Mouse (Mus musculus): ENCODE measurements at regions not wholly inside any gene's neighbourhood (a gene's known extent, or its start where the extent isn't known, plus 50 kb on each side); places are given as distances from the start of the nearest gene placed in this dataset.

DNA sequence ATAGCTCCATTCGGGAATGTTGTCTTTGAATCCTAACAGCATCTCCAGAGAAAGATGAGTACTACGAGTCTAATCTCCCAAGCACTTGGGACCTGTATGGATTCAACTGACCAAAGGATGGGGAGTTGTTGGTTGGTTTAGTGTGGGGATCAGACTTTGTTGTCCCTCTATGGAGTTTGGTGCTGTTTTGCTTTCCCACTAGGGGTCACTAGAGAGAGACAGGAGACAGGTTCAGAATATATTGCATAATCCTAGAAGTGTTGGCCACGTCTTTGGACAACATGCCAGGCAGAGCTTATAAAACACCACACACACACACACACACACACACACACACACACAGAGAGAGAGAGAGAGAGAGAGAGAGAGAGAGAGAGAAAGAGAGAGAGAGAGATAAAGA is 118.6 kb upstream of the Ercc6l2 start:
- no peak for DNase-seq (ENCODE audit: extremely low spot score, low read depth, low spot score)

DNA sequence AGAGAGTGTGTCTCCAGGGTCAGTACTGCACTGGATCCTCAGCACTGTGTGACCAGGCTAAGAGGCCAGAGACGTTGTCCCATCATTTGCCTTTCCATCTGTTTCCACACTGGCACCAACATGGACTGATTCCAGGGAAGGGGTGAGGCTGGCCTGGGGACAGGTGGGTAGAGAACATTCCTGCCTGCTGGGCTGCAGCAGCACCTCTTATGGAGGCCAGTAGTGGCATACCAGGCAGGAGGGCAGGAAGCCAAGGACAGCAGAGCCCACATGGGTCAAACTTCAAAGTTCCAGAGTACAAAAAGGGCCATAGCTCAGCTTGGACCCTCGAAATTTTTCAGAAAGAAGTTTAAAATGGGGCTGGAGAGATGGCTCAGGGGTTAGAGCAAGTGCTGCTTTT is 115.4 kb upstream of the Ercc6l2 start:
- no peak for DNase-seq (ENCODE audit: extremely low spot score, low read depth, low spot score)

DNA sequence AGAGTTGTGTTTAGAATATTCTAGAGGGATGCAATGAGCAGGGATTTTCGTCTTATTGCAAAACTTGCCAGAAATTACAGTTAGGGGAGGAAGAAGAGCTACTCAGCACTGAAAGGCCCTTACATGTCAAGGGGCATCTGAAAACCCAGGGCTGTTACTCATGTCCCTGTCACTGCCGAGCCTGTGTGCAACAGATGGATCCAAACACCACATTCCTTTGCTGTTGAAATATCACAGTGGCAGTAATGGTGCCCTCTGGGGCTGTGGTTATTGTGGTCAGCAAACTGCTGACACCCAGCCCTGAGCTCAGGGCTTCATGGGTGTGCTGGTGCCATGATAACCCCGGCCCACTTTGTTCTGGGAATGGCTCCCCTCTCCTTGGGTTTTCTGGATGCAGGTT is 114.3 kb upstream of the Ercc6l2 start:
- DNase-seq (ENCODE audit: extremely low spot score, low read depth, low spot score) = no peak

DNA sequence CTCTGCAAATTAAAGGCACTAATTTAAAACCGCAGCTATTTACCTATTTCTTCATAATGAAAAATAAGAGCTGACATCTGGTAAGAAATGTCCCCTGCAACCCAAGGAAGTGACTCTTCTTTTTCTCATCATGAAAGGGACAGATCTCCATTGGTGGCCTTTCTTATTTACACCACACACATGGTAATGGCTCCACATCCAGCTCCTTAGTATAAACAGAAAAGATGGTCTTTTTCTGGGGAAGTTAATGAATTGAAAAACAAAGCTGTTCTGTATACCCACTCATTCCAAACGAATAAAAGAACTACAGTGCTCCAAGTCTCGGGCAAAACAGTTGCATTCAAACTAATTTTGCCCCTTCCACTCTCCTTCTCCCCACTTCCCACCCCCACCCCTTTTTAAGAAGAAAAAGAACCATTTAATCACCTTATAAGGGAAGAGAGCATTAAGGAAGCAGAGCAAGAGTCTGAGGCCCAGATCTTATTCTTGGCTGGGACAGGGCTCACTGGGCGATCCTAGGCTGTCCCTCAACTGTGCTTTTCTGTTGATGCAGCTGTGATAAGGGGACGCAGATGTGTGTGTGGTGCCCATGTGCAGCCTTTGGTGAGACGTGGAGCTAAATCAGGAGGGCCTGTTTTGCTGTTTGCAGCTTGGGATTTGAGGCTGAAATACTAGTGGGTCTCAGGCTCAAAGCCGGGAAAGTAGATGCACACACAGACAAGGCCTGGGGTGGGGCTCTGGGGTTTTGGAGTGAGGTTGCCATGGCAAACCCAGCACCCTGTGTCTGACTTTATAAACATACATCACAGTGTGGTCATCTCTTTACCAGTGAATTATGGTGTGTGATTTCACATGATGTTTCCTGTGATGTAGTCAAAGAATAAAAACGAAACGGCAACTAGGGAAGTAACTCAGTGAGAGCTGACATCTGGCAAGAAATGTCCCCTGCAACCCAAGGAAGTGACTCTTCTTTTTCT is 113.6 kb upstream of the Ercc6l2 start:
- no peak for DNase-seq (ENCODE audit: extremely low spot score, low read depth, low spot score)

DNA sequence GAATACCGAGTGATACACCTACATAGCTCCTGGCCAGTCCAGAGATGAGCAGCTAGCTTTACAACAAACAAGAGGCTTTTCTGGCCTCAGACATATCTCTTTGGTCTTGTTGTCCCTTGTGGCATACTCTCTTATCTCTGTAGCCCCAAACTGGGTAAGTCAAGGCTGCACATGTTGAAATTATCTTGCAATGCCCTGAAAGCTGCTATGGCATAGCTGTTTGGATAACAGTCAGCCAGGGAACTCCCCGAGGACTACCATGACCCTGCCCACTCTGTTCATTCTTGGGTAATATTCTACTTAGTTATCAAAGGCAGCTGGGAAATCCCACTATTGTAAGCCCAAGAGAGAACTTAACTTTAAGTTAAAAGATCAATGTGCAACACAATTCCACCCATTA is 106.5 kb upstream of the Ercc6l2 start:
- no peak for DNase-seq (ENCODE audit: extremely low spot score, low read depth, low spot score)

DNA sequence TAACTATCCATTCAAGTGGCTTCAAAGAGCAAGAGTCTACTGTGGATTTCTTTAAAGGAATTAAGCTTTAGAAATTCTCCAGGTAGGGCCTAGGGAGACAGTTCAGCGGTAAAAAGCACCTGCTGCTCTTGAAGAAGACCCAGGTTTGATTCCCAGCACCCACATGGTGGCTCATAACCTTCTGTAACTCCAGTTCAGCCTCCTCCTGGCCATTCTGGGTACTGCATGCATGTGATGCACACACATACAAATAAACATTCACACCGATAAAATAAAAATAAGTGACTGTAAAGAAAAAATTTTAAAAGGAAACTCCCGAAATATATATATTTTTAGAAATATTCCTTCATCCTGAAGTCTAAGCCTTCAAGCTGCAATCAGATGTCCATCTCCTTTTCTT is 101.9 kb upstream of the Ercc6l2 start:
- DNase-seq (ENCODE audit: extremely low spot score, low read depth, low spot score) = no peak

DNA sequence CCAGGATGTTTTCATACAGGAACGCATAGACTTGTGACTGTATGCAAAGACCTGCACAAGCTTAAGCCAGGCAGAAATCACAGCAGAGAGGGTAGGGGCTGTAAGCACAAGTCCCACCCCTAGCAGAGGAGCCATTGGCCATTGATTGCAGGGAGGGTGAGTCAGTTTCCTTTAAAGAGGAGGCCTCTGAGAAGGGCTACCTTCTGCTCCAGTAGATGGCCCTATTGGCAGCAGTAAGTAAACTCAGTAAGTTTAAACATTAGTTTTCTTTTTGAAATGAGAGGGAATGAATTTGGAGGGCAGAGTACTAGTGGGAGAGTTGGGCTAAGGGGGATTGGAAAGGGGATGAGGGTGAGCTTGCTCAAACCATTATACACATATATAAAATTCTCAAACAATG is 98.5 kb upstream of the Ercc6l2 start:
- no peak for DNase-seq (ENCODE audit: extremely low spot score, low read depth, low spot score)

DNA sequence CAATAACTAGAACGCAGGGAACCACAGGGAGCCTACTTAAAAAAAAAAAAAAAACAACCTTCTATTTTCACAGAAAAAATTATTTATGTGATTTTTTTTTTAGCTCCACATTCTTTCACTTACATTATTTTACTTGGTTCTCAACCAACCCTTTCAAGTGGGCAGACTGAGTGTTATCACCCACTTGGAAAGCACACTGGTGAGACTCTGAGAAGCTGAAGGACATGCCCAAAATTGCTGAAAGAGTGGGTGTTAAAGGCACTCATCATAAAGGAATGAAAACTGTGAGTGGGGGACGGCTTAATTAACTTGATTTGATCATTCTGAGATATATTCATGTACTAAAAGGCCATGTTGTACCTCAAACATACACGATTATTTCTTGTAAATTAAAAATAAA is 97.8 kb upstream of the Ercc6l2 start:
- DNase-seq (ENCODE audit: extremely low spot score, low read depth, low spot score) = no peak

DNA sequence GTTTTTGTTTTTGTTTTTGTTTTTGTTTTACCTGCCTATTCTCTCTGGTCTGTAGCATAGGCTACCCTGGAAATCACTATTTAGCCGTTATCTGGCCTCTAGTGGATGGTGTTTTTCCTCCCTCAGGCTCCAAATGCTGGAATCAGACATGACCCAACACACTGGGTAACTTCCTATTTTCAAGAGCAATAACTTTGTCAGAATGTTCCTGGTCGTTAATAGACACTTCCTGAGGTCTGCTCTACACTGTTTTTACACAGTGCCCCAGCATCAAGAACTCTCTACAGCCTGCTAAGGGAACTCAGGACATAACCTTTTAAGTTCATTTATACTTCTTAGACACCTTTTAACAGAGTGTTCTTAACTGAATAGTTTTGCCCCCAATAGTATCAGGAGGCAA is 96.3 kb upstream of the Ercc6l2 start:
- no peak for DNase-seq (ENCODE audit: extremely low spot score, low read depth, low spot score)

DNA sequence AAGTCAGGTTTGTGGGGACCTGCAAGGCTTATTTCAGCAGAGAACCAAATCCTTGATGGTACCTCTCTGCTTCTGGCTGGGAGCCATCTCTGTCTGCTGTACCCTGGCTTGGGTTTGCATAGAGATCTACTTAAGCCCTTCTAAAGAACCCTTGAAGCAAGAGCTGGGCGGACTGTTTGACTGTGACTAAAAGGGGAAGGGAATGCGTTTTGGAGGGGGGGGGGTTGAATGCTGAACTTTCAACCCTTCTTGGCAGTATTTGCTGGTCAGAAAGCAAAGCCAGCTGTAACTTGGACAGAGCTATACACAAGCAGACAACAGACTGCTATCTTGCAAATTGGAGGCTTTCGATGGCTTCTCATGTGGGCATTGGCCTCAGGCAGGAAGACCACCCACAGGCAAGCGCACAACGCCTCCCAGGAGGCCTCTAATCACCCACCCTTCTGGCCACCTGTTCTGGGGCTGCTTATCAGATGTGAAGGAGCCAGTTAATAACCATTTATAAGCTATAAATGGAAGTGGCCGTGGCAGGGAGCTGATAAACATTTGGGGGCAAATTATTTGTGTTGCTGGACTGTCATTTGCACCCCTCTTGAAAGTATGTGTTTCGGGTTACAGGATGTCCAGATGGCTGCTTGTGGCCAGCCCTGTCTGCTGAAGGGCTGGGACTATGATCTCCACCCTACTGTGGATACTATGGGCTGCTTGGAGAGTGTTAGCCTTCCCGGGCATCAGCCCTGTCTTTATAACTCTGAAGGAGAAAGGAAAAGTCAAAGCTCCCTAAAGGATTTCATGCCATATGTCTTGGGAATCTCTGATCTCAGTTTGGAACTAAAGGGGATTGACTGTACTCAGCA is 95.5 kb upstream of the Ercc6l2 start:
- DNase-seq (ENCODE audit: extremely low spot score, low read depth, low spot score) = peak; percentile 24

DNA sequence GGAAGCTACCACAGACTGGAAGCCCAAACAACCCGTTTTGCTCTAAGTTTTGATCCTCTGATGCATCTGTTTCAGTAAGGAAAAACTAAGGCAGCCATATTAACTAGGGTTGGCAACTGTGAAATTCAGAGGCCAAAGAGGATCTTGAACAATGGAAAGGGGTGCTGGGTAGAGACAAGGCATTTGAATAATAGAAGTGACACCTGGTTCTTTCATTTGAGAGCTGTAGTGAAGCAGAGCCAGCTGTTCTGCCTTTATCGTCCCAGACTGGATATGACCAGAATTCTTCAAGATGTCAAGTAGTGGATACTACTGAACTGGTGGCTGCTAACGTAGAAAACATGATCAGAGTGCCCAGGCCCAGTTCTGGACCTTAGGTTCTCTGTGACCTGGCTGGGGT is 94.4 kb upstream of the Ercc6l2 start:
- DNase-seq (ENCODE audit: extremely low spot score, low read depth, low spot score) = no peak

DNA sequence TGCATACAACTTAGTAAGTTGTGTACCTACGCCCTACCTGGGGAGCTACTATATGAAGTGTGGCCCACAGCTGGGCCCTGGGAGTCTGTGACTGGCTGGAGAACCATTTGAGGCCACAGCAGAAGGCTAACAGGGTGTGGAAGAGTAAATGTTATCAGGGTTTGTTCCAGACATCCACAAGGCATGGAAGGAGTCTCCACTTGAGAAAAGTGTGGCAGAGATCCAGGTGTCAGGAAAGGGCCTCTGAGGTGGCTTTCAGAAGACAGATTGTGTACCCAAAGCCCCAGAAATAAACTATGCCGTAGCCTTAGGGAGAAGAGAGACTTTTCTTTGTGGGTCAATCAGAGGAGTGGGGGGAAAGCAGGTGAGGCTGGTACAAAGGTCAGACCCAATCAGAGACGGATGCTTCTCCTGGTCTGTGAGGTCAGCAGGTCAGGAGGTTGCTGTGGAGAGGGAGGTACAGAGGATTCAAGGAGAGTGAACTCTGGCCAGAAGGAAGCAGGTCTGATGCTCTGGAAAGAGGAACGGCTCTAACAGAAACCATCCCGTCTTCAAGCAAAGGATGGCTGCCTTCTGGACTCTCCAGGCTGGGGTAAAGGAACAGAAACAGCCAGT is 93.9 kb upstream of the Ercc6l2 start:
- no peak for DNase-seq (ENCODE audit: extremely low spot score, low read depth, low spot score)

DNA sequence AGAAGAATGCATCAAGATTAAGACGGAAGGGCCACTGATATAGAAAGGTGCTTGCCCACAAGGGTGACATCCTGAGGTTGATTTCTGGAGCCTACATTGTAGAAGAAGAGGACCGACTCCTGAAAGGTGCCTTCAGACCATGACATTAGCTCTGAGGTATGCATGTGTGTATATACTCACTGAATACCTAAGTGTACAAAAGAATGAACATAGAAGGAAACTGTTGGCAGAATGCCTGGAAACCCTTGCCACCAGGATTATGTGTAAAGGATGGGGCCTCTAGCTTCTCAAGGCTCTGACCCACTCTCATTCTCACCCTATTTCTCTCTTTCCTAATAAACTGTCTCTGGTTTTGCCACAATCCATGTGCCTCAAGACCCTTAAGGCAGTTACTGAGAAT is 90.7 kb upstream of the Ercc6l2 start:
- DNase-seq (ENCODE audit: extremely low spot score, low read depth, low spot score) = no peak

DNA sequence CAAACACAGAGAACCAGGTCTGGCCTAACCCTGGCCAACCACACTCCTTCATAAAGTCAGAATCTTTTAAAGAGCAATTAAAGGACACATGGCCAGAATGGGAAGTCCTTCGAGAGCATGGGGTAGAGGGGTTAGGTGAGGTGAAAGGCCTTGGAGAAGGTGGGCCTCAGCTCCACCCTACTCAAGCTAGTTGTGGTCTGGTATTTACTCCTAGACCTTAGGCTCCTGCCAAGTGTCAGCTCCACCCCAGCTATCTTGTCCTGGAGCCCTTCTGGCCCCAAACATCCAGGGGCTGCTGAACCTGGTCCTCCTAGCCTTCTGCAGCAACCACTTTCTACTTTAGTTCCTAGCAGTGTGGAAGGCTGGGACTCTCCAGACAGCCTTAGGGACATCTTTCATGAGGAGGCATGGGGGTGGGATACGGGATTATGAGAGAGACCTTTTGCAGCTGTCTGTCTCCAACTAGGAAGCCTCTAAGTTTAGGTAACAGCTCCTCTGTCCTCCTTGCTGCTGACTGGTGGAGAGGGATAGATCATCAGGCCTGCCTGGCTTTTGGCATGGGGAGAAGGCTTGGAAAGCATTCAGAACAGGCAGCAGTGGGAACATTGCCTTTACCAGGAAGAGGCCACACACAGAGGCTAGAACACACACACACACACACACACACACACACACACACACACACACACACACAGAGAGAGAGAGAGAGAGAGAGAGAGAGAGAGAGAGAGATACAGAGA is 90.0 kb upstream of the Ercc6l2 start:
- no peak for DNase-seq (ENCODE audit: extremely low spot score, low read depth, low spot score)

DNA sequence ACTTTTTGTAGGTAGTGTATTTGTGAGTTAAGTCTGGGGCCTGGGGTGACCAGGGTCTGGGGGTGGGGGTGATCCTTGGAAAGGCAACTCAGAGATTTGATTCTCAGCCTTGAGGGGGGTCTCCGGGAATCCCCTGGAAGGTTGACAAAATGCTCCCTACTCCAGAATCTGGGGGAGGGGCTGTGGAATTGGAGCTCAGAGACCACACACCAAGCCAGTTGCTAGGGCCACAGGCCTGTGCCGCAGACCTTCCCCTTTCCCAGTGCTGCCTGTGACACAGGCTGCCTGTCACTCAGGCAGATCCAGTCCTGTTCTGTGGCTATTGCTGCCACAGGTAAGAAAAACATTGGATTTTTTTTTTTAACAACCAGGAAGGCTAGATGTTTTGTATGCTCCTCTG is 89.0 kb upstream of the Ercc6l2 start:
- no peak for DNase-seq (ENCODE audit: extremely low spot score, low read depth, low spot score)

DNA sequence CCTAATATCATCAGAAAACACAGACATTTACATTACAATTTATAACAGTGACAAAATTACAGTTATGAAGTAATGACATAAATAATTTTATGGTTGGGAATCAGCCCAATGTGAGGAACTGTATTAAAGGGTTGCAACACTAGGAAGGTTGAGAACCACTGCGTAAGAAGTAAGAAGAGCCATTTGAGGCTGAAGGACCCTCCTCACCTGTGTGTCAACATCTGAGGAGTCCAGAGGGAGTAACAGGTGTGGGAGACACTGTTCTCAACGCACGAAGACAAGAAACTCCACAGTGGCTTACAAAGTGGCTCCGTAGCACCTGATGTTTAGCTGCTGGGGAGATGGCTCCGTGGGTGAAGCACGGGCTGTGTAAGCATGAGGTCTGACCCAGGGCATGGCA is 88.5 kb upstream of the Ercc6l2 start:
- DNase-seq (ENCODE audit: extremely low spot score, low read depth, low spot score) = no peak

DNA sequence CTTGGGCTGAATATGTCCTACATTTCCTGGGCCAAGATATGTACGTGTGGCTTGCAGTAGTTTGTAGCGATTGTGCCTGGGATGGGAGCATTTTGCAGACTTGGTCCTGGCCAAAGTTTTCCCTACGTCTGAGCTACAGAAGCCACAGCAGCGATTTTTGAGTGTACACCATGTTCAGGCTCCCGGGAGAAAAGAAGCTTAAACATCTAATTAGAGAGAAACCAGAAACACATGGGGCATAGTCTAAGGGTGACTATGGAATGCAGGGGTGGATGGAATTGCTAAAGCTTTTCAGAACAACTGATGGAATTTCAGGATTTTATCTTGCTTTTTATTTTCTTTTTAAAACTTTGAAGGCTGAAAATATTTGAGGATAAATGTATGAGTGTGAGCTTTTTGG is 79.3 kb upstream of the Ercc6l2 start:
- DNase-seq (ENCODE audit: extremely low spot score, low read depth, low spot score) = no peak

DNA sequence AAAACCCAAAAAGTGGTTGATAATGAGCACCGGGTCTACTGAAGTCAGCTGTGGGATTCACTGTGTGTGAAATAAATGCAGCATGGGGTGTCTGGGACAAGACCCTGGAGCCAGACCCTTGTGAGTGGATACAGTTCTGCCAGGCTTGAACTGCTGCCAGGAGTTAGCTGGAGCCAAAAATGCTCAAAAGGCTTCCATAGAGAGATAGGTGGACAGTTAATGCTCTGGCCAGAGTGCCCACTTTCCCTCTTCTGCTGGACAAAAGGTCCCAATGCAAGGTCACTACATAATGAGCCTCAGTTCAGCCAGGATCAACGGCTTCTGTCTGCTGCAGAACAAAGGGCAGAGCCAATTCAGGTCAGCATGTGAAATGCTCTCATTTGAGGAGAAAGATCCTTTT is 73.2 kb upstream of the Ercc6l2 start:
- no peak for DNase-seq (ENCODE audit: extremely low spot score, low read depth, low spot score)

DNA sequence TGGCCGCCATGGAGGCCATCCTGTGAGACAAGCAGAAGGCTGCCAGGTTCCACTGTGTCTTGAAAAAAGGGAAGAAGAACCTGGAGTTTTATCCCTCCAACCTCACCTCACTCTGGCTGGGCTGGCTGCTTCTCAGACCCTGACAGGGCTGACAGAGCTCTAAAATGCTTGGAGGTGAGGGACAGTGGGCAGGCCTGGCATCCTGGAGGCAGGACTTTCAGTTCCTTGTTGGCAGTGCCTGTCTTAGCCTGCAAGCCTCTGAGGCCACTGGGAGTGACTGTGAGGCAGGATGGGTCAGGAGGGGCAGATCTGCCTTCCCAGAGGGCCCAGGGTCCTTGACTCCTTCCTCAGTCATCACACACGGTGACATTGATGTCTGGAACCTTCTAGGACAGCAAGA is 66.3 kb upstream of the Ercc6l2 start:
- no peak for DNase-seq (ENCODE audit: extremely low spot score, low read depth, low spot score)

DNA sequence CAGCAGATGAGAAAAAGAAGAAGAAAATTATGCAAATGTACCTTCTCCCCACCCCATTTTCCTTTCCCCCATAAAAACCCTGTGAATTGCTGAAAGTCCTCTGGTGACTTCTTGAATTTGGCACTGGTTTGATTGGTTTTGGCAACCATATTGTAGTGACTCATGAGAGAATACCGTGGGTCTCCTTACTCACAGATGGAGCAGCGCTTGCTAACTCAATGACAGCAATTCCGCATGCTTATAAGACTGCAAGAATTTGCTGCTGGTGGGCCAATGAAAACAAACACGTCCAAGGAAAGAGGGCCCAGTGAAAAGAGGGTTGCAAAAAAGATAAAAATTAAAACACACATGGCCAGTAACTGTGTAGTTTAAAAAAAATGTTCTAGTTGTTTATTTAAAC is 65.0 kb upstream of the Ercc6l2 start:
- DNase-seq (ENCODE audit: extremely low spot score, low read depth, low spot score) = no peak

DNA sequence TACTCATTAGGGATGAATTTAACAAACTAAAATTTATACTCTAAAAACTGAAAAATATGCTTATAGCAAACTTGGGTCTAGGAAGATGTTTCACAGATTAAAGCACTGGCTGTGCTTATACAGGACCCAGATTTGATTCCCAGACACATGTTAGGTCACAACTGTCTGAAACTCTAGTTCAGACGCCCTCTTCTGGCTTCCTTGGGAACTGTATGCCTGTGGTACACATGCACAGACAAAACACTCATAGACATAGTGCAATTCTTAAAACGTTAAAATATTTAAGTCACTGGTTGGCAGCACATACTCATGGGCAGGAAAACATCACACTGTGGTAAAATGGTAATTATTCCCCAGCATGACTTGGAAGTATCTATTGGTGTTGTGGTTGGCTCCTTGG is 63.8 kb upstream of the Ercc6l2 start:
- no peak for DNase-seq (ENCODE audit: extremely low spot score, low read depth, low spot score)
